Mouse (Mus musculus) adrenal gland, postnatal 36 days (tissue): ENCODE measurements at regions not wholly inside any gene's neighbourhood (a gene's known extent, or its start where the extent isn't known, plus 50 kb on each side); places are given as distances from the start of the nearest gene placed in this dataset. TPM values are rescaled to one million over a fixed set of nuclear protein-coding genes. Genes with fewer than 3 reads are reported as not detected.
"Not testable (repeated sequence)": the region's sequence is repeated elsewhere in the genome, so short reads cannot be mapped to it uniquely, and the experiment has no call there.

Source experiments
- DNase-seq, 2 experiments: peaks; one replicate each; pipeline ENCODE4 v3.0.0; 2021; ENCODE audit warnings: mixed read lengths in 1 of 2
- microRNA-seq: library from miRNA; unstranded; fragments of <30 nt; microRNA quantifications from one replicate; pipeline ENCODE4 v1.2.0, GENCODE M21; 2021

GRCm38 (mm10) chr17:27281241-27281640 lies 77.0 kb upstream of the Lemd2 start:
- DNase-seq = peak in 1 of 2 experiments; percentile 40

GRCm38 (mm10) chr17:27279491-27280288 lies 75.4 kb upstream of the Lemd2 start:
- not testable (repeated sequence) for DNase-seq

GRCm38 (mm10) chr17:27277786-27278185 lies 73.5 kb upstream of the Lemd2 start:
- DNase-seq = not testable (repeated sequence)

GRCm38 (mm10) chr17:27271756-27272155 lies 67.5 kb upstream of the Lemd2 start:
- not testable (repeated sequence) for DNase-seq

- not testable (repeated sequence) for DNase-seq
These were observed 66.5 kb upstream of the Lemd2 start for GRCm38 (mm10) chr17:27270776-27271175.

GRCm38 (mm10) chr17:27264607-27265006 lies 60.3 kb upstream of the Lemd2 start:
- DNase-seq = not testable (repeated sequence)

GRCm38 (mm10) chr17:27262607-27263006 lies 58.3 kb upstream of the Lemd2 start:
- no peak for DNase-seq

- DNase-seq = no peak
These were observed 57.7 kb upstream of the Lemd2 start for GRCm38 (mm10) chr17:27261981-27262380.

GRCm38 (mm10) chr17:27261251-27261650 lies 57.0 kb upstream of the Lemd2 start:
- no peak for DNase-seq

GRCm38 (mm10) chr17:27260116-27260515 lies 55.8 kb upstream of the Lemd2 start:
- DNase-seq = no peak

- peak; percentile 17 to 51 for DNase-seq
These were observed 53.1 kb upstream of the Lemd2 start for GRCm38 (mm10) chr17:27257345-27257744.

- DNase-seq = no peak
These were observed 51.5 kb upstream of the Lemd2 start for GRCm38 (mm10) chr17:27255804-27256203.

Small RNA genes lying in the stretch of these regions (microRNA-seq; reads per million reads assigned to microRNA genes)
- not detected for gene Mir7214
- not detected for gene Mir7216
- gene Mir7217 = not detected
- not detected for gene Mir7218
